Mouse (Mus musculus): ENCODE measurements around the gene Slx4ip. TPM values are rescaled to one million over a fixed set of nuclear protein-coding genes. Genes with fewer than 3 reads are reported as not detected.
A peak's percentile ranks its signal among the peaks of the same experiment; 100 is the strongest.
"Not testable (repeated sequence)": the region's sequence is repeated elsewhere in the genome, so short reads cannot be mapped to it uniquely, and the experiment has no call there.

The Slx4ip gene
- total RNA-seq (2021): 10 to 100 TPM in 1 of 2 experiments, 1 to 10 TPM in 1; 9.6 to 10.4 TPM

GRCm38 (mm10) chr2:136891068-136891950 lies at the start of gene Slx4ip, which contains the start of the genes AL731706.1 and Mkks:
Gene Slx4ip (plus strand): TSS chr2:136891218.
Gene AL731706.1 (minus strand): TSS chr2:136891389.
Gene Mkks (minus strand): TSS chr2:136891389.
- DNase-seq (ENCODE audit: extremely low spot score in 1 of 2, low spot score in 2 of 2): peak; percentile 99
- intact Hi-C loops (cut with DNase I): no loop called here

DNA sequence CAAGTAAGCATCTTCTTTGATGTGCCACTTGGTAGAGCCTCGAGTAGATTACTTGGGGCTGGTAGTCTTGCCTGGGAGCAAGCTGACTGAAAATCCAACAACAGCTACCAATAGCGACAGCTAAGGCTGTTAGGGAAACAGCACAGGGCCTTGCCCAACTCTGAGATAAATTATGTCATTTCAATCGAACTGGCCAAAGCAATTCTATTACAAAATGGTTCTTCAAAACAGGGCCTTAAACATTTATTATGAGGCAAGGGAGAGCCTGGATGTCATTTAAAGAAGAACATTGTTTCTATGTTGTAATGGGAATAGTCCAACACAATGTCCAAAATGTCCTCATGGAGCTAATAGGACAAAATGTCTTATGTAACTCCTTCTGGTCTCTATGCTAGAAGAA lies 40.7 kb upstream of the Slx4ip start:
- intact Hi-C loops (cut with DNase I): no loop called here

DNA sequence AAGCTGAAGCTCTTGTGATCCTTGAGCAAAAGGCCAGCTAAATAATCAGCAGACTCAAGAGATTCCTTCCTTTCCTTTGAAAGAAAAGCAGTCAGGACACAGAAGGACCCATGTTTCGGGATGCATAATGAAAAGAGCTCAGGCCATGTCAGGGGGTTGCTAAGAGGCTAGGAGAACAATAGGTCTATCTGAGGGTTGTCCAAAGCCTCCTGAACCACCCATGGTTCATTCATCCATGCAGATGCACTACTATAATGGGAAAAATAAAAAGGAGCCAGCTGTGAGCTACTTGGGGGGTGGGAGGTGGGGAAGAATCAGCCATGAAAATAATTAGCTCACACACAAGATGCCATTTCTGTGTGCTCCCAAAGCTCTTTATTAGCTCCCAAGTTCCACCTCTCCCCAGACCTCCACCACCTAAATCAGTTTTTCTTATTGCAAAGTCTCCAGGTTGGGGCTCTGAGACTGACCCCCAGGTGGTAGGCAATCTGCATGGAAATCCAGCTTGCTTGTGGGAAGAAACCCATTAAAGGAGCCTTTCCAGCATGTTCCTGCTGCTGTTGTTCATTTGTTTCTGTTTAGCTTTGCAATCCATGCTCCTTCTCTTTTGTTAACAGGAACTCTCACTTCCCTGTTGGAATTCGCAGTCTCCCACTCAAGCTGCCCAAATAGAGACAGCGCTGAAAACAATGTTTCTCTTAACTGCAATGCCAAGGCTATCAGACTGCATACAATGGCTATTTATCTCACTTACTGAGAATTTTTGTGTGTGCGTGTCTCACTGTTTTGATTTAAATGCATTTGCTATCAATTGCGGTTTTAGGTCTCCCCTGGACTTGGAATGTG lies 36.3 kb upstream of the Slx4ip start:
- intact Hi-C loops (cut with DNase I): no loop called here
- no peak for DNase-seq (ENCODE audit: extremely low spot score in 1 of 2, low spot score in 2 of 2)

More for the DNA sequence above, 40.7 kb upstream of the Slx4ip start:
- no peak for DNase-seq (ENCODE audit: extremely low spot score in 1 of 2, low spot score in 2 of 2)

DNA sequence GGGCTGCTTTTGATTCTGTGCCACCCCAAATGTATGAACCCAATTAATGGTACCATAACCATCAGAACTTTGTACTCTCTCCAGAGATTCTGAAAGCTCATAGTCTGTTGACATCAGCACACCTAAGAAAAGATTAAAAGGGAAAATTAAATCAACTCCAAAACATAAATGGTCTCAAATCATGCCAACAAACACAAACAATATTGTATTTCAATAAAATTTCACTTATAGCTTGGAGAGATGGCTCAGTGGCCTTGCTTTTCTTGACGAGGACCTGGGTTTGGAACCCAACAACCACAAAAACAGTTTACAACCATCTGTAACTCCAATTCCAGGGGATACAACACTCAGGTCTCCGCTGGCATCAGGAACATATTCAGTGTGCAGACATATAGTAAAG lies 5.4 kb upstream of the Slx4ip start, which contains the start of gene AL731706.2:
Gene AL731706.2, minus strand, starts transcription at position 101 of the 400 bp plus-strand sequence.
- intact Hi-C loops (cut with DNase I): loop anchor here (5.0 kb wide), 1 partner anchor 173 kb away; the partner anchor contains the start of gene Snap25
- DNase-seq (ENCODE audit: extremely low spot score in 1 of 2, low spot score in 2 of 2): no peak

DNA sequence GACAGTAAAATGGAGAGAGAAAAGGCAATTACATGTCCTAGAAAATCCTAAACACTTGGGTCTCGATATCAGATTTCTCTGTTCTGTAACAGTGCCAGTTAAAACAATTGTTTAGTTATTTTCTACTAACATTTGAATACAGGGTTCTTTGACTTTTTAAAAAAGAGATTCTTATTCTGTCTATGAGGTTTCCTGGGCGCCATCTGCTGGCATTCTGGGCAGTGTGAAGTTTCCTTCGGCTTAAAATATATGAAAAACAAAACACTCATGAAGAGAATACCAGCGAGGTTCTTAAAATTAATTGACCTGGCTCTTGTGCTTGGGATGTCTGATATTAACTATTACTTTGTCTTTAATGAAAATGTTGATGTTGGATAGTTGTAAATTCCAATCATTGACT lies 4.2 kb upstream of the Slx4ip start:
- DNase-seq (ENCODE audit: extremely low spot score in 1 of 2, low spot score in 2 of 2): peak in 1 of 2 experiments; percentile 47
- intact Hi-C loops (cut with DNase I): loop anchor here (2.0 to 5.0 kb wide), 2 partner anchors 175 to 402 kb away; partner anchors contain the start of gene Snap25

DNA sequence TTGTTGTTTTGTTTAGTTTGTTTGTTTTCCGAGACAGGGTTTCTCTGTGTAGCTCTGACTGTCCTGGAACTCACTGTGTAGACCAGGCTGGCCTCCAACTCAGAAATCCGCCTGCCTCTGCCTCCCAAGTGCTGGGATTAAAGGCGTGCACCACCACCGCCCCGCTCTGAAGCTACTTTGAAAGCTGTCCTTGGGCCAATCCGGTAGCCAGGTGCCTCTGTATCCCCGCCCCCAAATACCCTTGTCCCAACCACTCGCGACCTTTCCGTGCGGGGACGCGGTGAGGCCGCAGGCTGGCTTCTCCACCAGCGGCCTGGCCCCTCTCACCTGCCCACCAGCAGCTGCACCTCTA lies 326 bp upstream of the Slx4ip start:
- intact Hi-C loops (cut with DNase I); DNase-seq (ENCODE audit: extremely low spot score in 1 of 2, low spot score in 2 of 2): not testable (repeated sequence)

GRCm38 (mm10) chr2:136891951-136892371 lies 943 bp downstream of the Slx4ip start:
- peak; percentile 95 to 99 for DNase-seq (ENCODE audit: extremely low spot score in 1 of 2, low spot score in 2 of 2)
- intact Hi-C loops (cut with DNase I): no loop called here

- no peak for DNase-seq (ENCODE audit: extremely low spot score in 1 of 2, low spot score in 2 of 2)
- intact Hi-C loops (cut with DNase I): no loop called here
These were observed 3.5 kb downstream of the Slx4ip start for GRCm38 (mm10) chr2:136894494-136894893.

- DNase-seq (ENCODE audit: extremely low spot score in 1 of 2, low spot score in 2 of 2): no peak
- intact Hi-C loops (cut with DNase I): no loop called here
These were observed 5.1 kb downstream of the Slx4ip start for GRCm38 (mm10) chr2:136896131-136896530.

DNA sequence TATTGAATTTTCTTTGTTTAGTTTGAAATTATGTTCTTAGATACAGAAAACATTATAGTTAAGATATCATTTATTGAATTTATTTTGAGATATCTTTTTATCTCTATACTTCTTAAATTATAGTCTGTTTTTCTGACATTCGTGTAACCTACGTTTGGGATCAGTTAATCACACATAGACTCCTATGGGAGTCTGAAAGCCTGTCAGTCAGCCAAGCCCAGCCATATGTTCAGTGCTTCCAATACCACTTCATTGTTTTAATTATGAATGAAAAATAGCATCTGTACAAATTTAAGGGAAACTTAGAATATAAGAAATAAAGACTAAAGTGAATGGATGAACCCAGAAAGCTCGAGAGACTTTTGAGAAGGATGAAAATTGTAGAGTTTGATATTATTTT lies 17.6 kb downstream of the Slx4ip start:
- intact Hi-C loops (cut with DNase I): no loop called here
- DNase-seq (ENCODE audit: extremely low spot score in 1 of 2, low spot score in 2 of 2): no peak

GRCm38 (mm10) chr2:136909298-136909697 lies 18.3 kb downstream of the Slx4ip start:
- no peak for DNase-seq (ENCODE audit: extremely low spot score in 1 of 2, low spot score in 2 of 2)
- intact Hi-C loops (cut with DNase I): no loop called here

DNA sequence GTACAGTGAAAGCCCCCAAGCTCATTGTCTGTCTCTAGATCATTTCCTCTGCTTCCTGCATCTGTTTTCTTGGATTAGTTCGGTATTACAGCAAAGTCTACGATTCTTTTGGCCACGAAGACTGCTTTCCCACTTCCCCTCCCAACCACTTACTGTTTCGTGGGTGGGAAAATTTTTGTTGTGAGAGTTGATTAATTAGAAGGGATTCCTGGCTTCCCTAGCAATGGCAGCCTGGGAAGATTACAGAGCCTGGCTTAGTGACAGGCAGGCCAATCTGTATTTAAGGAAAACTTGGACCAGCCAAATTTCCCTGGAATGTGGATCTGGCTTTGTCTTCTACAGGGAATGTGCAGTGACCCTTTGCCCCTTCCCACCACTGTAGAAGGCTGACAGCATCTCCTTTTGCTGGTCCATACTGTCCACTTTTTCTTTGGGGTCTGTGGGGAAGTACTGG lies 21.0 kb downstream of the Slx4ip start:
- DNase-seq (ENCODE audit: extremely low spot score in 1 of 2, low spot score in 2 of 2): no peak
- intact Hi-C loops (cut with DNase I): loop anchor here (10.0 kb wide), 1 partner anchor 173 kb away; no protein-coding TSS in a partner anchor

DNA sequence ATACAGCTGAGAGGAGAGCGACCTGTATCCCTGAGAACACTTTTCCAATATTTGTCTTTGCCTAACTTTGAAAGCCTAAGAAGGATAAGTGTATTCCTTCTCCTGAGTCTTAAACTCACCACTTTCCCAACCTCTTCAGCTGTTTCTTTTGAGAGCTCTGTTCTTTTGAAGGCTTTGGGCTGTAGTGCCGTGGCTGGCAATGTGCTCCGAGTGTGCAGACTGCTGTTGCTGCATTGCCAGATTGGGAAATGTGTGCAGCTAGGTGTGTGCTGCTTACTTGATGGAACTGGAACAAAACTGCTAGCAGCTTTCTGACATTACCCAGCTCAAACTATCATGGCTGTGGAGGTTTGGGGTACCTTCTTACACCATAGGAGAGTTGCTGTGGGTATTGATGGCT lies 22.0 kb downstream of the Slx4ip start:
- intact Hi-C loops (cut with DNase I): loop anchor here (10.0 kb wide), 1 partner anchor 172 kb away; no protein-coding TSS in a partner anchor
- DNase-seq (ENCODE audit: extremely low spot score in 1 of 2, low spot score in 2 of 2): no peak

- intact Hi-C loops (cut with DNase I): loop anchor here (2.0 to 10.0 kb wide), 2 partner anchors 170 to 818 kb away; no protein-coding TSS in a partner anchor
- DNase-seq (ENCODE audit: extremely low spot score in 1 of 2, low spot score in 2 of 2): no peak
These were observed 23.4 kb downstream of the Slx4ip start for GRCm38 (mm10) chr2:136914334-136914902.

DNA sequence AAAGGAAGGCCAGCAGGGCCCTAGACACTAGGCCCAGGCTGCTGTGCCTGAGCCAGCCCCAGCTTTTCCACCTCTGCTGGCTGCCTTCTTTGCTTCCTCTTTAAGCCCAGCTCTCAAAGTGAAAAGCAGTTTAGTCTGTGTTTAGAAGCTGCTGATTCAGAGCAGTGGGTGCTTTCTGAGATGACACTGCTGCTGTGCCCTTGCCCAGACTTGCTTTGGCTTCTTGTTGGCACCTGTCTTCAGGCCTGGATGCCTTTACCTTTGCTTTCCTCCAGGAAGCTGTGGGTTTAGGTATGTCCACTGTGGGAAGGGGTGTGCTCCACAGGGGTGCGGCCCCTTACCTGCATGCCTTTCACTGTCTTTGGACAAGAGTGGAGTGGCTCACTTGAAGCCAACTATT lies 28.4 kb downstream of the Slx4ip start:
- no peak for DNase-seq (ENCODE audit: extremely low spot score in 1 of 2, low spot score in 2 of 2)
- intact Hi-C loops (cut with DNase I): loop anchor here (5.0 to 10.0 kb wide), 2 partner anchors 165 to 1023 kb away; no protein-coding TSS in a partner anchor

- no peak for DNase-seq (ENCODE audit: extremely low spot score in 1 of 2, low spot score in 2 of 2)
- intact Hi-C loops (cut with DNase I): no loop called here
These were observed 29.4 kb downstream of the Slx4ip start for GRCm38 (mm10) chr2:136920257-136920993.

DNA sequence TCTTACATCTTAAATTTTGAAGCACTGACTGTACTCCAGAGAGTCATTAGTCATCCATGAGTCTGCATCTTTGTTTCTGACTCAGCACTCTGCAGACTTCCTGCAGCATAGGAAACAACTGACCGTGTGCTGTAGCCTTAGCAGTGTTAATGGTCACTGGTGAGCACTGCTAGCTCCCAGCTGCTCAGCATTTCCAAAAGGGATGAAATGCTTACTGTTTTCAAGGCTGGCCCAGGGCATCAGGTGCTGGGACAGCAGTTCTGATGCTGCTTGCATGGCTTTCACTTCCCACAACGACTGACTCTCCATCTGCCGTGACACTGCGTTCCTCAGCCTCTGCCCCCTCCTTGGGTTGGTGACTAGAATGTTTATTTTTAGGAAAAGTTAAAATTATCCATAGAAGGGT lies 30.0 kb downstream of the Slx4ip start:
- intact Hi-C loops (cut with DNase I): no loop called here
- DNase-seq (ENCODE audit: extremely low spot score in 1 of 2, low spot score in 2 of 2): peak in 1 of 2 experiments; percentile 22
